Mouse (Mus musculus) limb, embryonic 11.5 days (tissue): ENCODE results near the gene Pik3cg. TPM values are rescaled to one million over a fixed set of nuclear protein-coding genes. Genes with fewer than 3 reads are reported as not detected.

Experiments
- ATAC-seq: fragments of 200-750 bp; cut with Nextera tagmentation; 2 replicates; pipeline ENCODE4 v1.8.0; 2017; ENCODE audit warnings: low read depth; ENCODE audit not compliant: insufficient number of reproducible peaks, low FRiP score, low TSS enrichment
- DNase-seq: peaks from one replicate; pipeline ENCODE4 v3.0.0-alpha.2; 2015; ENCODE audit warnings: low spot score
- H3K27ac ChIP-seq: fragments of 300-500 bp; sonication (generic); replicated peaks from 2 replicates; pipeline ENCODE4 v1.5.1; 2014; ENCODE audit warnings: low read depth, mild to moderate bottlenecking, low read length
- H3K27me3 ChIP-seq: fragments of 300-500 bp; sonication (generic); 2 replicates; pipeline ENCODE4 v1.6.1; 2014; ENCODE audit warnings: mild to moderate bottlenecking, low read length, mixed read lengths; ENCODE audit not compliant: control insufficient read depth, insufficient read depth
- H3K36me3 ChIP-seq: fragments of 300-500 bp; sonication (generic); 2 replicates; pipeline ENCODE4 v1.6.1; 2014; ENCODE audit warnings: mild to moderate bottlenecking, low read length, moderate library complexity, mixed read lengths; ENCODE audit not compliant: control insufficient read depth, insufficient read depth
- H3K4me1 ChIP-seq: fragments of 300-500 bp; sonication (generic); 2 replicates; pipeline ENCODE4 v1.6.1; 2014; ENCODE audit warnings: low read length, mixed read lengths; ENCODE audit not compliant: control insufficient read depth, insufficient read depth
- H3K4me2 ChIP-seq: fragments of 300-500 bp; sonication (generic); 2 replicates; pipeline ENCODE4 v1.6.1; 2014; ENCODE audit warnings: low read depth, mild to moderate bottlenecking, moderate library complexity; ENCODE audit not compliant: severe bottlenecking
- H3K4me3 ChIP-seq: fragments of 300-500 bp; sonication (generic); 2 replicates; pipeline ENCODE4 v1.5.1; 2014; ENCODE audit warnings: low read depth, low read length
- H3K9ac ChIP-seq: fragments of 300-500 bp; sonication (generic); 2 replicates; pipeline ENCODE4 v1.6.1; 2014; ENCODE audit warnings: mild to moderate bottlenecking, low read length
- H3K9me3 ChIP-seq: fragments of 300-500 bp; sonication (generic); 2 replicates; pipeline ENCODE4 v1.6.1; 2016; ENCODE audit warnings: low read length; ENCODE audit not compliant: control insufficient read depth
- WGBS: fragments of 180-500 bp; shearing (Covaris S2); extraction: QIAGEN DNeasy Blood & Tissue Kit; methylation state at CpG from one replicate; pipeline ENCODE4 v1.1.7; 2014; 5-methylcytosine and 5-hydroxymethylcytosine counted together
- polyA plus RNA-seq: library from polyadenylated mRNA; unstranded; fragments of >200 nt; fragmentation: Nextera tagmentation; extraction: Ambion mirVana; gene quantifications from 2 replicates; pipeline ENCODE4 v1.2.1, GENCODE M21; 2014

Gene Pik3cg
- polyA plus RNA-seq, 1 experiment from 2014 or later: 1.9 TPM

GRCm38 (mm10) chr12:32198025-32198424 lies 10.4 kb downstream of the Pik3cg start:
- H3K27ac ChIP-seq: no peak overlapping the region
- H3K36me3 ChIP-seq: no peaks in the 10 kb centered on the region
- H3K4me2 ChIP-seq: no peak overlapping the region
- no peak overlapping the region for H3K9ac ChIP-seq
- DNase-seq (no peak), ATAC-seq (no peak)
- no peaks in the 10 kb centered on the region for H3K9me3 ChIP-seq
- H3K4me1 ChIP-seq: no peaks in the 10 kb centered on the region
- 89% methylated on average over 4 of the region's 4 CpGs for WGBS
- H3K27me3 ChIP-seq: no peaks in the 10 kb centered on the region
- H3K4me3 ChIP-seq: no peak overlapping the region

DNA sequence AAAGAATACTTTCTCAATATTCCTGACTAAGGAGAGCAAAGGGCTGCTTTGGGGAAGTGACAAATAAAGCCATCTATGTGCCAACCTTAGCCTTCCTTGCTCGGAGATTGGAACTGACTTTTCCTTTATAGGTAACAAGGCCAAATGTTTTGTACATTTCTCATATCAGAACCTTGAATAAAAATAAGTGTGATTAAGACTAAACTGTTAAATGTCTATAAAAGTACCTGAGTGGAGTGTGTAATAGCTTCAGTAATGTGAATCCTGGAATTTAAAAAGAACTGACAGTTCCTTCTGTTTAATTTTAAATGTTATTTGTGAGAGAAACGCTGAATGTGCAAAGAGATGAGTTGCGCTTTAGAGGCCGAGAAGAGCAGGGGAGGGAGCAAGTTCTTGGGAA lies 13.5 kb downstream of the Pik3cg start:
- Histone ChIP-seq H3K9ac (no peak overlapping the region), H3K4me2 (no peak overlapping the region), H3K27me3 (no peaks in the 10 kb centered on the region), H3K27ac (no peak overlapping the region), H3K9me3 (no peaks in the 10 kb centered on the region), H3K4me1 (no peaks in the 10 kb centered on the region), H3K4me3 (no peak overlapping the region), H3K36me3 (no peaks in the 10 kb centered on the region)
- WGBS: 89% methylated on average over 4 of the region's 4 CpGs
- no peak for ATAC-seq
- DNase-seq: no peak

DNA sequence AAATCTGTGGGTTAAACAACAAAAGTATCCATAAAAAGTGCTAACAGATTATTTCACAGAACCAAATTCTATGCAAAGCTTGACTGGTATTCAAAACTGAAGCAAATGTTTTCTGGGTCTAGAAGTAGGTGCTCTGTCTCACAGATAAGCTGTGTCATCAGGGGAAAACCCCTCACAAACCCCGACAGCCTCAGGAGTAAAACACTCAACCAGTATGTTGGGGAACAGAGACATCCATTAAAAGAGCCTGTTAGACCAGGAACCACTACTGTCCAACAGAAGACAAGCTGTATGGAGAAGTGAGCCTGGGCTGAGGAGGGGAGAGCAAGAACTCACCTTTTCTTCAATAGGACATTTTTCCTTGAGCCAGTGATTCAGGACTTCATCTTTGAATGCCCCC lies 14.1 kb downstream of the Pik3cg start:
- ATAC-seq: no peak
- 80% methylated on average over 1 of the region's 1 CpGs for WGBS
- H3K27ac ChIP-seq: no peak overlapping the region

DNA sequence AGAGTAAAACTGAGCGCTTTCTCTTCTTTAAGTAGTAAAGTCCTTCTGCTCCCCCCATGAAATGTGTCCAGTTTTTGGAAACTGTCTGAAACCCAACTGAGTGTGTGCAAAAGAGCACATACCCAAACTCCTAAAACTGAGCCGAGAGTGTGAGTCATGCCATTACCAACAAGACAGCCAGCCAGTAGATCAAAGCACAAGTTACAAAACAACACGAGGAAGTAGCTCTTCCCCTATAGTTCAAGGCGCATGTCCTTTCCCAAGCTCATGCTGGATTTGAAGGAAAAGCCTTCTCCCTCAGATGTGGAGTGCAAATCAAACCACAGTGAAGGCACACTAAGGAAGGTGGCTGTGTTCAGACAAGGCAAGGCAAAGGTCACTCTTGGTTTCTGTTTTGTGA lies 17.5 kb downstream of the Pik3cg start:
- Histone ChIP-seq H3K9me3 (no peaks in the 10 kb centered on the region), H3K4me1 (no peaks in the 10 kb centered on the region), H3K36me3 (no peaks in the 10 kb centered on the region), H3K4me3 (no peak overlapping the region), H3K27me3 (no peaks in the 10 kb centered on the region), H3K27ac (no peak overlapping the region), H3K4me2 (no peak overlapping the region), H3K9ac (no peak overlapping the region)
- no peak for ATAC-seq
- no peak for DNase-seq
- WGBS: 71% methylated on average over 4 of the region's 4 CpGs

More for the DNA sequence above, 14.1 kb downstream of the Pik3cg start:
- Histone ChIP-seq H3K4me3 (no peak overlapping the region), H3K36me3 (no peaks in the 10 kb centered on the region), H3K4me1 (no peaks in the 10 kb centered on the region), H3K9ac (no peak overlapping the region), H3K9me3 (no peaks in the 10 kb centered on the region), H3K27me3 (no peaks in the 10 kb centered on the region), H3K4me2 (no peak overlapping the region)
- no peak for DNase-seq

- 72% methylated on average over 5 of the region's 5 CpGs for WGBS
- no peaks in the 10 kb centered on the region for H3K4me1 ChIP-seq
- no peaks in the 10 kb centered on the region for H3K27me3 ChIP-seq
- H3K9me3 ChIP-seq: no peaks in the 10 kb centered on the region
- H3K27ac ChIP-seq: no peak overlapping the region
- ATAC-seq: no peak
- H3K4me2 ChIP-seq: no peak overlapping the region
- no peaks in the 10 kb centered on the region for H3K36me3 ChIP-seq
- H3K9ac ChIP-seq: no peak overlapping the region
- H3K4me3 ChIP-seq: no peak overlapping the region
- DNase-seq: no peak
Measured at GRCm38 (mm10) chr12:32187668-32188236, 20.7 kb downstream of the Pik3cg start.

- no peak overlapping the region for H3K4me3 ChIP-seq
- WGBS: 70% methylated on average over 6 of the region's 6 CpGs
- H3K9me3 ChIP-seq: no peaks in the 10 kb centered on the region
- ATAC-seq (no peak), DNase-seq (no peak)
- no peak overlapping the region for H3K27ac ChIP-seq
- no peaks in the 10 kb centered on the region for H3K36me3 ChIP-seq
- H3K27me3 ChIP-seq: no peaks in the 10 kb centered on the region
- no peak overlapping the region for H3K4me2 ChIP-seq
- H3K4me1 ChIP-seq: no peaks in the 10 kb centered on the region
- no peak overlapping the region for H3K9ac ChIP-seq
Measured at GRCm38 (mm10) chr12:32186627-32187255, 21.7 kb downstream of the Pik3cg start.

- no peak overlapping the region for H3K9ac ChIP-seq
- no peaks in the 10 kb centered on the region for H3K27me3 ChIP-seq
- no peak overlapping the region for H3K27ac ChIP-seq
- ATAC-seq (no peak), DNase-seq (no peak)
- WGBS: 92% methylated on average over 3 of the region's 3 CpGs
- H3K4me1 ChIP-seq: no peaks in the 10 kb centered on the region
- H3K9me3 ChIP-seq: no peaks in the 10 kb centered on the region
- H3K4me2 ChIP-seq: no peak overlapping the region
- no peaks in the 10 kb centered on the region for H3K36me3 ChIP-seq
- no peak overlapping the region for H3K4me3 ChIP-seq
Measured at GRCm38 (mm10) chr12:32184874-32185273, 23.6 kb downstream of the Pik3cg start.

DNA sequence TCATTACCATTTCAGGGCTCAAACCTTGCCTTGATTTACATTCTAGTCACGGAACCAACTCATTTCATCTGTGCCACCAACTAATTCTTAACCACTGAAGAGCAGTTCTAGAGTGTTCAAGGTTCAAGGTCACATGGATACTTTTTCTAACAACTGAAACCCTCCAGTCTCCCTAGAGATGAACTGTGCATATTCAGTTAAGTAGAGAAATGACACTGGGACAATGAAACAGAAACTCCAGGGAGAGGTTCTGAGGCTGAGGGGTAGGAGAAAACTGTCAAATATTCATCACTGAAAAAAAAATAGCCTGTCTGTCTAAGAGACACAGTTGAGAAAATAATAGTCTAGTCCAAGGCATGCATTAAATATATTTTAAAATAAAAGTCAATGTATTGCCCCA lies 24.9 kb downstream of the Pik3cg start:
- Histone ChIP-seq H3K4me3 (no peak overlapping the region), H3K36me3 (no peaks in the 10 kb centered on the region), H3K9me3 (no peaks in the 10 kb centered on the region), H3K9ac (no peak overlapping the region), H3K27ac (no peak overlapping the region), H3K27me3 (no peaks in the 10 kb centered on the region), H3K4me1 (no peaks in the 10 kb centered on the region), H3K4me2 (no peak overlapping the region)
- ATAC-seq (no peak), DNase-seq (no peak)
- 51% methylated on average over 1 of the region's 1 CpGs for WGBS
